Mouse (Mus musculus): ENCODE results near the gene Gm11563.
"Not testable (repeated sequence)": the region's sequence is repeated elsewhere in the genome, so short reads cannot be mapped to it uniquely, and the experiment has no call there.

Gene Gm11563

DNA sequence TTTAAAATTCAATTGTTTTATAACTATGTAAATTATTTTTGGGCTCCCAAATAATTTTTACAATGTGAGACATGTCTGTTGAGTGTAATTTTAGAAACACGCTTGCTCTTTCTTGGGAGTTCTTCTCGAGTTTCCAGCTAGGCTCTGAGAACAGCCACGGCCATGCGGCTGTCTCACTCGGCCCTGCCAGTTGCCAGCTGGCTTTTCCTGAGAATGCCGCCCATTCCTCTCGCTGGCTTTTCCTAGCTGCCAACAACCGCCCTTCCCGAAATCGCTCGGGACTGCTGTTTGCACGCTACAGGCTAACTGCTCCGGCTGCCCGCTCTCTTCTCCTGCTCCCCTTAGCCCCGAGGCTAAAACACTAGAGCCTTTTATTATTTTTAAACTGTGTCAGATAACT lies 12.3 kb downstream of the Gm11563 start:
- no peaks in the 10 kb centered on the region for H3K9me3 ChIP-seq (ENCODE audit: low read length)
- no peak overlapping the region for H3K4me3 ChIP-seq (replicated peaks; ENCODE audit: low read length)
- H3K4me1 ChIP-seq (replicated peaks; ENCODE audit: low read depth, low read length) = no peaks in the 10 kb centered on the region
- TF ChIP-seq NANOG (IDR thresholded peaks at IDR 0.05; ENCODE audit: borderline replicate concordance, low read length) (no peak), CTCF (conservative IDR thresholded peaks at IDR 0.05; ENCODE audit: low read length) (no peak), POU5F1 (IDR thresholded peaks at IDR 0.05; ENCODE audit: borderline replicate concordance, low read length) (no peak)
- H3K27me3 ChIP-seq (ENCODE audit: insufficient read depth, low read length) = no peaks in the 10 kb centered on the region
- no peaks in the 10 kb centered on the region for H3K36me3 ChIP-seq (ENCODE audit: insufficient read depth, low read length)

DNA sequence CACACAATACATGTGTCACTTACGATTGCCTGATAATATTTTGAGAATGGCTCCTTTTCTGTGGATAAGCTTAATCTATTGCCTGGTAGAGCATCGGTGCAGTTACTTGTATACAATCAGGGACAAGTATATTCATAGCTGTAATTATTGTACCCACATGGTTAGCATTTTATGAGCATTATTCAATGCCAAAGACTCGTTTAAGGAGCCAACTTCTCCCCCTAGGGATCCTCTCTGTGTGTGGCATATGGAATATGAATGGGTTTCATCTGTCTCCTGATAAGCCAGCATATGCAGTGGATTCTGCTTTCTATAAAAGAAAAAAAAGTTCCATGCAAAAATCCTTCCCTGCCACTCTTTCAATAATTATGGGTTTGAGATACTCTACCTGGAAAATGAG lies 14.4 kb downstream of the Gm11563 start:
- Histone ChIP-seq H3K27me3 (ENCODE audit: insufficient read depth, low read length) (no peaks in the 10 kb centered on the region), H3K9me3 (ENCODE audit: low read length) (no peaks in the 10 kb centered on the region), H3K4me3 (replicated peaks; ENCODE audit: low read length) (no peak overlapping the region), H3K4me1 (replicated peaks; ENCODE audit: low read depth, low read length) (no peaks in the 10 kb centered on the region), H3K36me3 (ENCODE audit: insufficient read depth, low read length) (no peaks in the 10 kb centered on the region)
- TF ChIP-seq CTCF (conservative IDR thresholded peaks at IDR 0.05; ENCODE audit: low read length) (no peak), NANOG (IDR thresholded peaks at IDR 0.05; ENCODE audit: borderline replicate concordance, low read length) (no peak), POU5F1 (IDR thresholded peaks at IDR 0.05; ENCODE audit: borderline replicate concordance, low read length) (no peak)

DNA sequence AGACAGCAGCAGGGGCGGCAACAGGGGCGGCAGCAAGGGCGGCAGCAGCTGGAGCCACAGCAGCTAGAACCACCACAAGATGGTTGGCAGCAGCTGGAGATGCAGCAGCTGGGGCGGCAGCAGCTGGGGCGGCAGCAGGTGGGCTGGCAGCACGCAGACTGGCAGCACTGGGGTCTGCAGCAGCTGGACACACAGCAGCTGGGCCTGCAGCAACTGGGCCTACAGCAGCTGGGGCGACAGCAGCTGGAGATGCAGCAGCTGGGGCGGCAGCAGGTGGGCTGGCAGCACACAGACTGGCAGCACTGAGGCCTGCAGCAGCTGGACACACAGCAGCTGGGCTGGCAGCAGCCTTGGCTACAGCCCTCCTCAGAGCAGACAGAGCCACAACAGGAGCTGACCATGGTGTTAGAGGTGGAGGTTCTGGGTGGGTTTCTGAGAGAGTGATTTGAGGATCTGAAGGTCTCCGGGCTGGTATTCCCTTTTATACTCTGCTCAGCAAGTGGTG lies 15.1 kb downstream of the Gm11563 start, which contains the start of gene Krtap4-7:
Gene Krtap4-7 (minus strand): TSS at position 455 of the 505 bp plus-strand sequence.
- H3K4me3 ChIP-seq (replicated peaks; ENCODE audit: low read length); H3K36me3 ChIP-seq (ENCODE audit: insufficient read depth, low read length); H3K27me3 ChIP-seq (ENCODE audit: insufficient read depth, low read length); H3K4me1 ChIP-seq (replicated peaks; ENCODE audit: low read depth, low read length); H3K9me3 ChIP-seq (ENCODE audit: low read length): not testable (repeated sequence)

DNA sequence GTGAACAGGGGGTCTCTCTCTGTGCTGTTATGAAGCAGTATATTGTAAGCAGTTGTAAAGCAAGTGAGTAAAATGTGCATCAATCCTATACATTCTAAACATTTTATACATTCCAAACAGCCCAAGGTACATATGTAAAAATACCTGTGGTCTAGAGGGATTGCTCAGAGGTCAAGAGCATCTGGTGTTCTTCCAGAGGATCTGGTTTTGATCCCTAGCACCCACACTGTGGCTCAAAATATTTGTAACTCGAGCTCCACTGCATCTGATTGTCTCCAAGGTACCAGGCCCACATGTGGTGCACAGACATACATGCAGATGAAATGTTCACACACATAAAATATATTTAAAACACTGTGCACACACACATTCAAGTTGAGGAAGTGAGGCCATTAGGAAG lies 17.8 kb downstream of the Gm11563 start:
- TF ChIP-seq POU5F1 (IDR thresholded peaks at IDR 0.05; ENCODE audit: borderline replicate concordance, low read length) (no peak), NANOG (IDR thresholded peaks at IDR 0.05; ENCODE audit: borderline replicate concordance, low read length) (no peak), CTCF (conservative IDR thresholded peaks at IDR 0.05; ENCODE audit: low read length) (no peak)
- Histone ChIP-seq H3K4me3 (replicated peaks; ENCODE audit: low read length) (no peak overlapping the region), H3K36me3 (ENCODE audit: insufficient read depth, low read length) (no peaks in the 10 kb centered on the region), H3K9me3 (ENCODE audit: low read length) (no peaks in the 10 kb centered on the region), H3K27me3 (ENCODE audit: insufficient read depth, low read length) (no peaks in the 10 kb centered on the region), H3K4me1 (replicated peaks; ENCODE audit: low read depth, low read length) (no peaks in the 10 kb centered on the region)

DNA sequence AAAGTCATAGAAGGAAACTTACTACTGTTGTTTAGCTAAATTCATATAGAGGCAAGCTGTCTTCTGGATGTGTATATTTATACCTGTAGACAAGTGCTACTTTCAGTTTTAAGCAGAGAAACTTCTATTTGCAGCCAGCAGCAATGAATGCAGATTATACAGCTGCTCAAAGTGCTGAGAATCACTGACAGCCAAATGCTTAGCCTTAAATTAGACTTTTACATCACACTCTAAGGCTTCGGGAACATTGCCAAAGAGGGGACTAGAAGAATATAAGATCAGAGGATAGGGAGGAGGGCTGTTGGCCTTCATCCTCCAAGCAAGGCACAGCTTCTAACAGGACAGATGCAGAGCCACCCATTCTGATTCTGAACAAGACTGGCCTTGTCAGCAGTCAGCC lies 21.7 kb downstream of the Gm11563 start:
- no peaks in the 10 kb centered on the region for H3K9me3 ChIP-seq (ENCODE audit: low read length)
- H3K4me3 ChIP-seq (replicated peaks; ENCODE audit: low read length) = no peak overlapping the region
- no peaks in the 10 kb centered on the region for H3K27me3 ChIP-seq (ENCODE audit: insufficient read depth, low read length)
- no peaks in the 10 kb centered on the region for H3K36me3 ChIP-seq (ENCODE audit: insufficient read depth, low read length)
- TF ChIP-seq CTCF (conservative IDR thresholded peaks at IDR 0.05; ENCODE audit: low read length) (no peak), POU5F1 (IDR thresholded peaks at IDR 0.05; ENCODE audit: borderline replicate concordance, low read length) (no peak), NANOG (IDR thresholded peaks at IDR 0.05; ENCODE audit: borderline replicate concordance, low read length) (no peak)
- no peaks in the 10 kb centered on the region for H3K4me1 ChIP-seq (replicated peaks; ENCODE audit: low read depth, low read length)

DNA sequence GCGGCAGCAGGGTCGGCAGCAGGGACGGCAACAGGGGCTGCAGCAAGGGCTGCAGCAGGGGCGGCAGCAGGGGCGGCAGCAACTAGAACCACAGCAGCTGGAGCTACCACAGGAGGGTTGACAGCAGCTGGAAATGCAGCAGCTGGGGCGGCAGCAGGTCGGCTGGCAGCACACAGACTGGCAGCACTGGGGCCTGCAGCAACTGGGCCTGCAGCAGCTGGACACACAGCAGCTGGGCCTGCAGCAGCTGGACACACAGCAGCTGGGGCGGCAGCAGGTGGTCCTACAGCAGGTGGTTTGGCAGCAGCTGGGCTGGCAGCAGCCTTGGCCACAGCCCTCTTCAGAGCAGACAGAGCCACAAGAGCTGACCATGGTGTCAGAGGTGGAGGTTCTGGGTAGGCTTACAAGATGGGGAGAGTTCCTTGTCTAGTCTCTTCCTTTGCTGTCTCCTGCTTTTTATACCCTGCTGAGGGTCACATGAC lies 24.1 kb downstream of the Gm11563 start, which contains the start of gene Krtap4-2:
Gene Krtap4-2 (minus strand): TSS at position 432 of the 482 bp plus-strand sequence.
- no peaks in the 10 kb centered on the region for H3K9me3 ChIP-seq (ENCODE audit: low read length)
- no peaks in the 10 kb centered on the region for H3K36me3 ChIP-seq (ENCODE audit: insufficient read depth, low read length)

DNA sequence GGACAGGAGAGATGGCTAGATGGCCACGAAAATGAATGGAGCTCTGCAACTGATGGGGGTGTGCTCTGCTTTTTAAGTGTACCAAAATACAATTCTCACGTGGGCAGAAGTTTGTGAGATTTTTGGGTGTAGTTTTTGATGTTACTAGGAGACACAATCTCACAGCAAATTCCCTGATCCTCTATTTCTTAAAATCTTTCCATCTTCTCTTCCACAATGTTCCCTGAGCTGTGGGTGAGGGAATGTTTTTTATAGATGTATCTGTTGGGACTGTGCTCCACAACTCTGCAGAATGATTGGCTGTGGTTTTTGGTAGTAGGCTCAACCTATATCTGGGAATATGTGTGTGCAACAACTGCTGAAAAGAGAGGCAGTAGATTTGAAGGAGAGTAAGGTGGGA lies 25.5 kb downstream of the Gm11563 start:
- Histone ChIP-seq H3K27me3 (ENCODE audit: insufficient read depth, low read length) (peaks cover 5% of the 10 kb centered on the region; the same call in 1 of the 2 replicates), H3K9me3 (ENCODE audit: low read length) (no peaks in the 10 kb centered on the region), H3K4me3 (replicated peaks; ENCODE audit: low read length) (no peak overlapping the region), H3K36me3 (ENCODE audit: insufficient read depth, low read length) (no peaks in the 10 kb centered on the region), H3K4me1 (replicated peaks; ENCODE audit: low read depth, low read length) (no peaks in the 10 kb centered on the region)
- TF ChIP-seq POU5F1 (IDR thresholded peaks at IDR 0.05; ENCODE audit: borderline replicate concordance, low read length) = no peak
- TF ChIP-seq CTCF (conservative IDR thresholded peaks at IDR 0.05; ENCODE audit: low read length) = no peak
- no peak for TF ChIP-seq NANOG (IDR thresholded peaks at IDR 0.05; ENCODE audit: borderline replicate concordance, low read length)

More for the DNA sequence above, 24.1 kb downstream of the Gm11563 start, which contains the start of gene Krtap4-2:
- Histone ChIP-seq H3K4me3 (replicated peaks; ENCODE audit: low read length) (no peak within 1 kb of the TSS), H3K27me3 (ENCODE audit: insufficient read depth, low read length) (peaks cover 5% of the 10 kb centered on the region; the same call in 1 of the 2 replicates), H3K4me1 (replicated peaks; ENCODE audit: low read depth, low read length) (no peaks in the 10 kb centered on the region)
- TF ChIP-seq POU5F1 (IDR thresholded peaks at IDR 0.05; ENCODE audit: borderline replicate concordance, low read length) (no peak), NANOG (IDR thresholded peaks at IDR 0.05; ENCODE audit: borderline replicate concordance, low read length) (no peak), CTCF (conservative IDR thresholded peaks at IDR 0.05; ENCODE audit: low read length) (no peak)

DNA sequence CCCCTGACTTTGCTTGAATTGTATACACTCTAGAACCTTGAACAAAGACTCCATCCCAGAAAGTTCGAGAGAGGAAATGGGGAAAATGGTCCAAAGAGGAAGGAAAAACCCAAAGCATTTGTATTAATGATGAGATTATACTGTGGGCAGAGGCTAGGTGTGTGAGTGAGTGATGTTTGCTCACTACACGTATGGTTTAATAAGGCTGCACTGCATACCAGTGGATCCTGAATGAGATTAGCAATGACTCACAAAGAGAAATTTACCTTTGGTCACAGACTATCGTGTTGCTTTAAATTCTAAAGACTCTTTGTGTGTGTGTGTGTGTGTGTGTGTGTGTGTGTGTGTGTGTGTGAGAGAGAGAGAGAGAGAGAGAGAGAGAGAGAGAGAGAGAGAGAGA lies 27.9 kb downstream of the Gm11563 start:
- peaks cover 5% of the 10 kb centered on the region; the same call in 1 of the 2 replicates for H3K27me3 ChIP-seq (ENCODE audit: insufficient read depth, low read length)
- no peaks in the 10 kb centered on the region for H3K9me3 ChIP-seq (ENCODE audit: low read length)
- no peaks in the 10 kb centered on the region for H3K36me3 ChIP-seq (ENCODE audit: insufficient read depth, low read length)
- no peak overlapping the region for H3K4me3 ChIP-seq (replicated peaks; ENCODE audit: low read length)
- TF ChIP-seq POU5F1 (IDR thresholded peaks at IDR 0.05; ENCODE audit: borderline replicate concordance, low read length) (no peak), NANOG (IDR thresholded peaks at IDR 0.05; ENCODE audit: borderline replicate concordance, low read length) (no peak), CTCF (conservative IDR thresholded peaks at IDR 0.05; ENCODE audit: low read length) (no peak)
- H3K4me1 ChIP-seq (replicated peaks; ENCODE audit: low read depth, low read length) = no peaks in the 10 kb centered on the region

DNA sequence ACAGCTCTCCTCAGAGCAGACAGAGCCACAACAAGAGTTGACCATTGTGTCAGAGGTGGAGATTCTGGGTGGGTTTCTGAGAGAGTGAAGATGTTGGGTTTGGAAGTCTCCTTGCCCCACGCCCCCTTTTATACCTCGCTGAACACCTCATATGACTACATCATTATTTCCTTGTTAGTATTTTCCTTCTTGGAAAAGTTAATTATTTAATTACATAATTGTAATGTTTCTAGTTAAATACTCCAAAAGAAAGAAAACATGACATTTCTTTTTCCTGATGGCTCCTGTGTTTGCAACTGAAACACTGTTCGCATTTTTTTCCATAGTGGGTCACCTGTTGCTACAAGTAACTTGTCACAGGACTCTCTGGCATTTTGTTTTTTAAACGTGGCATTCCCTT lies 30.6 kb downstream of the Gm11563 start, which contains the start of gene Krtap4-1:
Gene Krtap4-1 (minus strand): TSS at position 101 of the 400 bp plus-strand sequence.
- H3K4me1 ChIP-seq (replicated peaks; ENCODE audit: low read depth, low read length) = no peaks in the 10 kb centered on the region
- 0 out of 2 replicates have a peak within 1 kb of the TSS, but pooled peaks have one; percentile 7 for H3K4me3 ChIP-seq (replicated peaks; ENCODE audit: low read length)
- TF ChIP-seq NANOG (IDR thresholded peaks at IDR 0.05; ENCODE audit: borderline replicate concordance, low read length) = no peak
- no peak for TF ChIP-seq CTCF (conservative IDR thresholded peaks at IDR 0.05; ENCODE audit: low read length)
- no peak for TF ChIP-seq POU5F1 (IDR thresholded peaks at IDR 0.05; ENCODE audit: borderline replicate concordance, low read length)
- H3K9me3 ChIP-seq (ENCODE audit: low read length) = no peaks in the 10 kb centered on the region
- peaks cover 5% of the 10 kb centered on the region; the same call in 1 of the 2 replicates for H3K27me3 ChIP-seq (ENCODE audit: insufficient read depth, low read length)
- H3K36me3 ChIP-seq (ENCODE audit: insufficient read depth, low read length) = no peaks in the 10 kb centered on the region
